Mouse (Mus musculus): ENCODE measurements around the gene Gm20388. TPM values are rescaled to one million over a fixed set of nuclear protein-coding genes. Genes with fewer than 3 reads are reported as not detected.

The Gm20388 gene
- polyA plus RNA-seq, 1 experiment from 2014 or later, result not detected

DNA sequence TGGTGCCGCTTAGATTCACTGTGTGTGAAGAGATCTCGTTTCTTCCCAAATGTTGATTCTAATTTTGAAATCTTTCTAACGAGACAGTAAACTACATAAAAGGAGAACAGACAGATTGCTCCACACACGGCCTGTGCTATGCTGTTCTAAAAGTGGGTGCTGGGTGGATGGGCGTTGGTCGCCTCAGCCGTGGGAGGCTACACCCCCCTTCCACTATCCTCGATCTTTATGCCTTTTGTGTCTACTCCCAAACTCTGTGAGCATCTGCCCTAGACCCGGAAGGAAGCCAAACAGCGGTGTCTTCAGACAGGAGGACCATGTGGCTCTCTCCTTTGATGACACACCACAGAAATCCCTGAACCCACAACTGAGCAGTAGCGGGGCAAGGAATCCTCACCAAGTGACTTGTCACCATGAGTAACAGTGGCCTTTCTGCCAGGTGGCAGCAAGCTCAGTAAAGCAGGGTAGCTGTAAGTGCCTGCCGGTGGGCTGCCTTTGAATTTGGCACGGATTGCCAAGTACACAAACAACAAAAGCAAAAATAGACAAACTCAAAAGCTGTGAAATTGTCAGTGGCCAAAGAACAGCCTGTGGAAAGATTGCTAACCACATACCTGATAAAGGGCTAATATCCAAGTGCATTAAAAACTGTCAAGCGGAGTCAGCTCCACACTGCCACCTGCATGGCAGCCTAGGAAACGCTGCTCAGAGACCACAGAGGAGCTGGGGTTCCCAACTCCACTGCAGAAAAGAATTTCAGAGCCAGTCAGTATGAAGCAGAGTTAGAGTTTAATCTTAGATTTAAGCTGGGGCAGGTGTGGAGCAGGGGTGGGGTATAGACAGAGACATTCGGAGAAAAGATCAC is 3858.1 kb downstream of the Gm20388 start:
- H3K27me3 ChIP-seq (ENCODE audit: control insufficient read depth, insufficient read depth, low read length), result no peaks in the 10 kb centered on the region
- no peak for ATAC-seq (ENCODE audit: low FRiP score, low TSS enrichment)
- H3K4me2 ChIP-seq (replicated peaks; ENCODE audit: low read depth, low read length), result no peak overlapping the region
- H3K27ac ChIP-seq (ENCODE audit: low read depth, low read length), result no peak overlapping the region
- no peaks in the 10 kb centered on the region for H3K4me1 ChIP-seq (ENCODE audit: control insufficient read depth, insufficient read depth, low read length)
- H3K36me3 ChIP-seq (ENCODE audit: control insufficient read depth, insufficient read depth, low read length), result no peaks in the 10 kb centered on the region
- WGBS, result 61% methylated on average over 16 of the region's 16 CpGs
- H3K9me3 ChIP-seq (ENCODE audit: control insufficient read depth, low read length), result no peaks in the 10 kb centered on the region
- no peak overlapping the region for H3K9ac ChIP-seq (ENCODE audit: low read depth, low read length)
- no peak overlapping the region for H3K4me3 ChIP-seq (ENCODE audit: low read length)

DNA sequence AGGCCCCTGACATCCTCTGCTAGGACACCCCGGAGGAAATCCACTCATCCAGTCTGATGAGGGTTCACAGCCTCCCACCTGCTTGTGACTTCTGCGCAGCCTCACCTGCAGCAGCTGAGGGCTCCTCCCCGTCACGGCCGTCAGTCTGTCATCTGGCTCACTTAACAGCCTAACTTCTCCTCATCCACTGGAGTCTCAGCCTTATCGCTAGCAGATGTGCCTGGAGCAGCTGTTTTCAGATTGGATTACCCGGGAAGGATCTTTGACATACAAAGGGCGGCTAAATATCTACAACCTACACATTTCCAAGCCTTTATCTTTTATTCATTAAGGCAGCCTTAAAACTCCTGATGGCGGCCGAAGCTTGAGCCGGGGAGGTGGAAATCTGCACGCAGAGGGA is 3862.8 kb downstream of the Gm20388 start:
- no peak for ATAC-seq (ENCODE audit: low FRiP score, low TSS enrichment)
- no peak overlapping the region for H3K4me3 ChIP-seq (ENCODE audit: low read length)
- H3K9me3 ChIP-seq (ENCODE audit: control insufficient read depth, low read length), result no peaks in the 10 kb centered on the region
- H3K4me1 ChIP-seq (ENCODE audit: control insufficient read depth, insufficient read depth, low read length), result no peaks in the 10 kb centered on the region
- 64% methylated on average over 12 of the region's 12 CpGs for WGBS
- no peak overlapping the region for H3K27ac ChIP-seq (ENCODE audit: low read depth, low read length)
- H3K4me2 ChIP-seq (replicated peaks; ENCODE audit: low read depth, low read length), result no peak overlapping the region
- H3K36me3 ChIP-seq (ENCODE audit: control insufficient read depth, insufficient read depth, low read length), result no peaks in the 10 kb centered on the region
- no peak overlapping the region for H3K9ac ChIP-seq (ENCODE audit: low read depth, low read length)
- H3K27me3 ChIP-seq (ENCODE audit: control insufficient read depth, insufficient read depth, low read length), result no peaks in the 10 kb centered on the region

DNA sequence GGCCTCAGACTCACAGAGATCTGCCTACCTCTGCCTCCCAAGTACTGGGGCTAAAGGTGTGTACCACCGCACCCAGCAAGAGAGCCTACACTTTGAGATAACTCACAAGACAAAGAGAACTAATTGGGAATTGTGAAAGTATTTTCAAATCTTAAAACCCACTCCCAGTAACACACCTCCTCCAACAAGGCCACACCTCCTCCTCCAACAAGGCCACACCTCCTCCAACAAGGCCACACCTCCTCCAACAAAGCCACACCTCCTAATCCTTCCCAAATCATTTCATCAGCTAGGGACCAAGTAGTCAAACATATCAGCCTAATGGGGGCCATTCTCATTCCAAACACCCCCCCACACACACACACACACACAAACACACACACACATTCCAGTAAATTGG is 3863.8 kb downstream of the Gm20388 start:
- Histone ChIP-seq H3K27me3 (ENCODE audit: control insufficient read depth, insufficient read depth, low read length) (no peaks in the 10 kb centered on the region), H3K4me3 (ENCODE audit: low read length) (no peak overlapping the region), H3K9me3 (ENCODE audit: control insufficient read depth, low read length) (no peaks in the 10 kb centered on the region), H3K9ac (ENCODE audit: low read depth, low read length) (no peak overlapping the region), H3K27ac (ENCODE audit: low read depth, low read length) (no peak overlapping the region), H3K36me3 (ENCODE audit: control insufficient read depth, insufficient read depth, low read length) (no peaks in the 10 kb centered on the region), H3K4me1 (ENCODE audit: control insufficient read depth, insufficient read depth, low read length) (no peaks in the 10 kb centered on the region), H3K4me2 (replicated peaks; ENCODE audit: low read depth, low read length) (no peak overlapping the region)
- WGBS, result 100% methylated on average over 1 of the region's 1 CpGs
- ATAC-seq (ENCODE audit: low FRiP score, low TSS enrichment), result no peak

DNA sequence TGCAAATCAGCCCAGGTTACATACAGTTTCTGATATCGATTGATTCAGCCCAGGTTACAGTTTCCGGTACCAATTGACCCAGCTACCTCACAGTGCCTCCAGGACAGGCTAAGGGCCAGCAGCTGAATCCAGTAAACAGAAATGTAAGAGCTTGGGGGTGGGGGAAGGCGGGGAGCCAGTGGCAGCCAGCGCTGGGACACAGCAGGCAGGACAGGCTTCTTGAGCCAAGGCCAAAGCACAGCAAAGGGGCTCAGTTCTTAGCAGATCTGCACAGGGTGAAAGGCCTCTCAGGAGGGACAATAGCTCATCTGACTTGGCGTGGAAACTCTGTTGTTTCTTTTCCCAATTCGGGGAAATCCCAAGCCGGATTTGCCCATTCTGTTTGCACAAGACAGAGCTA is 3866.7 kb downstream of the Gm20388 start:
- H3K27ac ChIP-seq (ENCODE audit: low read depth, low read length), result no peak overlapping the region
- no peaks in the 10 kb centered on the region for H3K27me3 ChIP-seq (ENCODE audit: control insufficient read depth, insufficient read depth, low read length)
- no peaks in the 10 kb centered on the region for H3K36me3 ChIP-seq (ENCODE audit: control insufficient read depth, insufficient read depth, low read length)
- no peak overlapping the region for H3K4me2 ChIP-seq (replicated peaks; ENCODE audit: low read depth, low read length)
- ATAC-seq (ENCODE audit: low FRiP score, low TSS enrichment), result no peak
- H3K4me3 ChIP-seq (ENCODE audit: low read length), result no peak overlapping the region
- H3K4me1 ChIP-seq (ENCODE audit: control insufficient read depth, insufficient read depth, low read length), result peaks cover 12% of the 10 kb centered on the region
- H3K9ac ChIP-seq (ENCODE audit: low read depth, low read length), result no peak overlapping the region
- WGBS, result 63% methylated on average over 7 of the region's 7 CpGs
- no peaks in the 10 kb centered on the region for H3K9me3 ChIP-seq (ENCODE audit: control insufficient read depth, low read length)

DNA sequence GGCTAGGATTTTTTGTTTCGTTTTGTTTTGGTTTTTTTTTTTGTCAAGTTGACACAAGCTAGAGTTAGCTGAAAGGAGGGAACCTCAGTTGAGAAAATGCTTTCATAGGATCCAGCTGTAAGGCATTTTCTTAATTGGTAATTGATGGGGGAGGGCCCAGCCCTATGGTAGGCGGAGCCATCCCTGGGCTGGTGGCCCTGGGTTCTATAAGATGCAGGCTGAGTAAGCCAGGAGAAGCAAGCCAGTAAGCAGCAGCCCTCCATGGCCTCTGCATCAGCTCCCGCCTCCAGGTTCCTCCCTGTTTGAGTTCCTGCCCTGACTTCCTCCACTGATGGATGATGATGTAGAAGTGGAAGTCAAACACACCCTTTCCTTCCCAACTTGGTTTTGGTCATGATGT is 3869.8 kb downstream of the Gm20388 start:
- H3K4me2 ChIP-seq (replicated peaks; ENCODE audit: low read depth, low read length), result no peak overlapping the region
- H3K36me3 ChIP-seq (ENCODE audit: control insufficient read depth, insufficient read depth, low read length), result no peaks in the 10 kb centered on the region
- no peaks in the 10 kb centered on the region for H3K27me3 ChIP-seq (ENCODE audit: control insufficient read depth, insufficient read depth, low read length)
- no peak overlapping the region for H3K9ac ChIP-seq (ENCODE audit: low read depth, low read length)
- no peak for ATAC-seq (ENCODE audit: low FRiP score, low TSS enrichment)
- H3K4me3 ChIP-seq (ENCODE audit: low read length), result no peak overlapping the region
- WGBS, result 40% methylated on average over 3 of the region's 3 CpGs
- H3K9me3 ChIP-seq (ENCODE audit: control insufficient read depth, low read length), result no peaks in the 10 kb centered on the region
- peaks cover 17% of the 10 kb centered on the region for H3K4me1 ChIP-seq (ENCODE audit: control insufficient read depth, insufficient read depth, low read length)
- H3K27ac ChIP-seq (ENCODE audit: low read depth, low read length), result no peak overlapping the region

DNA sequence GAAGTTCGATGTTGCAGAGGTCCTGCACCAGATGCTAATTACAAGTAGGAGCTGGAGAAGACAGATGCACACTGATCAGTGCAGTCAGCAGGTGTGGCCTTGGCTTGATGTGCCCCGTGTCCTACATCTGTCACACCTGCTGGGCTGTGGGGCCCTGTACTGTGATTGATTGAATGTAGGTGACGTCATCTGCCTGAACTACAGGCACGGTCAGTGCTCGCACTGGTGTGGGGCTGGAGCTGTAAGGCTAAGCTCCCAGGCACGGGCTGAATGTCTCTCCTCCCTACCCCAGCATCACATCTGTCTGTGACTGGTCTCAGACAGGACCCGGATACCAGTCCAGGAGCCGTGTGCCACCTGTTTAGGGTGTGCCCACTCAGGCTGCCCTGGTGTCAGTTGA is 3870.6 kb downstream of the Gm20388 start:
- Histone ChIP-seq H3K9ac (ENCODE audit: low read depth, low read length) (no peak overlapping the region), H3K36me3 (ENCODE audit: control insufficient read depth, insufficient read depth, low read length) (no peaks in the 10 kb centered on the region), H3K27ac (ENCODE audit: low read depth, low read length) (no peak overlapping the region), H3K9me3 (ENCODE audit: control insufficient read depth, low read length) (no peaks in the 10 kb centered on the region), H3K4me2 (replicated peaks; ENCODE audit: low read depth, low read length) (no peak overlapping the region), H3K27me3 (ENCODE audit: control insufficient read depth, insufficient read depth, low read length) (no peaks in the 10 kb centered on the region), H3K4me3 (ENCODE audit: low read length) (no peak overlapping the region), H3K4me1 (ENCODE audit: control insufficient read depth, insufficient read depth, low read length) (peaks cover 17% of the 10 kb centered on the region)
- ATAC-seq (ENCODE audit: low FRiP score, low TSS enrichment), result peak; percentile 52; the same call in 1 of the 2 replicates
- 24% methylated on average over 8 of the region's 8 CpGs for WGBS

DNA sequence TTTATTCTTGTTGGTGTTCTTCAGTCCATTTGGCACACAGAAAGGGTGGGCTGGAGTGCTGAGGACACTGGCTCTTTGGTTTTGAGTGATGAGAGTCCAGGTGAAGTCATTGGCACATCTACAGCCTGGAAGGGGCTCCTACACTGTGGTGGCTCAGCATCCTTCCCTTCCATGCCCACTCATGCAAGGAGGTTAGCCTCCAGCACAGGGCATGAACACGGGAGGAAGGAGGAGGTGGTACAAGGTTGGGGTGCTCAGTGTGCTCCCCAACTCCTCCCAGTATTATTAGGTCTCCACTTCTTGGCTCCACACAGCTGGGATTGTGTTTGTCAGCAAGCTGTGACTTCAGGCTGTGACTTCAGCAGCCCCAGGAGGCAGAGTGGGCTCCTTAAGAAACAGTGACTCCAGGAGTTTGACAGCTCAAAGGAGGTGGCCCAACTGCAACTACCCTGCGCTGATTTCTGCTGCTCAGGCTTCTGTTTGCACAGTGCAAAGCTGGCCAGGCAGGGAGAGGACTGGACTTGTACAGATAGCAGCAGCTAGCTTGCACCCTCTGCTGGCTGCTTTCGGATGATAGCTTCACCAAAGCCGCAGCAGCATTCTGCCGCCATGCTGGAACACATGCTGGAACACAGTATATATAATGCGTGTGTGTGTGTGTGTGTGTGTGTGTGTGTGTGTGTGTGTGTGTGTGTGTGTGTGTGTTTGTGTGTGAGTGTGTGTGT is 3873.0 kb downstream of the Gm20388 start:
- Histone ChIP-seq H3K27me3 (ENCODE audit: control insufficient read depth, insufficient read depth, low read length) (no peaks in the 10 kb centered on the region), H3K4me3 (ENCODE audit: low read length) (no peak overlapping the region), H3K4me2 (replicated peaks; ENCODE audit: low read depth, low read length) (no peak overlapping the region), H3K4me1 (ENCODE audit: control insufficient read depth, insufficient read depth, low read length) (peaks cover 17% of the 10 kb centered on the region), H3K27ac (ENCODE audit: low read depth, low read length) (no peak overlapping the region), H3K9ac (ENCODE audit: low read depth, low read length) (no peak overlapping the region; the same call in 1 of the 2 replicates), H3K9me3 (ENCODE audit: control insufficient read depth, low read length) (no peaks in the 10 kb centered on the region), H3K36me3 (ENCODE audit: control insufficient read depth, insufficient read depth, low read length) (no peaks in the 10 kb centered on the region)
- WGBS, result 12% methylated on average over 6 of the region's 6 CpGs
- ATAC-seq (ENCODE audit: low FRiP score, low TSS enrichment), result peak; percentile 70

DNA sequence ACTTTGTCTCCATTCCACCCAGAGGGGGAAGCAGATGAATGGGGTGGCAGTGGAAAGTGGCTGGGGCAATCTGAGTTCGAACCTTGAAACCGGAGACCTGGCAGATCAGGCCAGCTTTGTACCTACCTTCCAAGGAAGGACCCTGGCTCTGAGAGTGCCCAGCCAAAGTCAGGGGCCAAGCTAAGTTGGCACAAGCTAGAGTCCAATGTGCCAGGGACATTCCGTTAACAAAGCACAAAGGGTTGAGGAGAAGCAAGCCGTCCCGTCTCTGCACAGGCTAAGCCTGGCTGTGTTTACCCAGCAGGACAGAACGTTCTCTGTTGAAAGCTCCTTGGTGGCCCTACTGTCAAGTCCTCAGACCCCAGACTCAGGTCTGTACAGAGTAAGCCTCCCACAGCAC is 3875.5 kb downstream of the Gm20388 start:
- H3K9me3 ChIP-seq (ENCODE audit: control insufficient read depth, low read length), result no peaks in the 10 kb centered on the region
- no peaks in the 10 kb centered on the region for H3K27me3 ChIP-seq (ENCODE audit: control insufficient read depth, insufficient read depth, low read length)
- H3K36me3 ChIP-seq (ENCODE audit: control insufficient read depth, insufficient read depth, low read length), result no peaks in the 10 kb centered on the region
- H3K4me2 ChIP-seq (replicated peaks; ENCODE audit: low read depth, low read length), result no peak overlapping the region
- H3K4me3 ChIP-seq (ENCODE audit: low read length), result no peak overlapping the region
- ATAC-seq (ENCODE audit: low FRiP score, low TSS enrichment), result no peak
- H3K4me1 ChIP-seq (ENCODE audit: control insufficient read depth, insufficient read depth, low read length), result peaks cover 7% of the 10 kb centered on the region
- no peak overlapping the region for H3K27ac ChIP-seq (ENCODE audit: low read depth, low read length)
- no peak overlapping the region for H3K9ac ChIP-seq (ENCODE audit: low read depth, low read length)
- WGBS, result 79% methylated on average over 6 of the region's 6 CpGs

DNA sequence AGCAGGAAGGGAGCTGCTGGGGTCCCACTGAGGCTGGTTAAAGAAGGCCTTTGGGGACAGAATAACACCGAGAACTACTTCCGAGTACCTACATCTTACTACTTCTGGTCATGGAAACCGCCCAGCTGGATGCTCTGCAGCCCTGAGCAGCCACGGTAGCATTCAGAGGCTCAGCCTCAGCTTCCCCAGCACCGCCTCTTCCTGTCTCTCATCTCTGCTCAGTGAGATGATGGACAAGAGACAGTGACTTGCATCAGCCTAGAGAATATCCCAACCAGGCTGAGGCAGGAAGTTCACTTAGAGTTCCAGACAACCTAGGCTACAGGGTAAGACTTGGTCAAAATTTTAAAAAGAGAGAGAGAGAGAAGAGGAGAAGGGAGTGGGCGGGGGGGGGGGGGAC is 3876.0 kb downstream of the Gm20388 start:
- H3K4me1 ChIP-seq (ENCODE audit: control insufficient read depth, insufficient read depth, low read length), result peaks cover 8% of the 10 kb centered on the region
- H3K27ac ChIP-seq (ENCODE audit: low read depth, low read length), result no peak overlapping the region
- 77% methylated on average over 6 of the region's 6 CpGs for WGBS
- no peak overlapping the region for H3K9ac ChIP-seq (ENCODE audit: low read depth, low read length)
- H3K27me3 ChIP-seq (ENCODE audit: control insufficient read depth, insufficient read depth, low read length), result no peaks in the 10 kb centered on the region
- no peak overlapping the region for H3K4me3 ChIP-seq (ENCODE audit: low read length)
- no peak overlapping the region for H3K4me2 ChIP-seq (replicated peaks; ENCODE audit: low read depth, low read length)
- no peaks in the 10 kb centered on the region for H3K36me3 ChIP-seq (ENCODE audit: control insufficient read depth, insufficient read depth, low read length)
- H3K9me3 ChIP-seq (ENCODE audit: control insufficient read depth, low read length), result no peaks in the 10 kb centered on the region
- ATAC-seq (ENCODE audit: low FRiP score, low TSS enrichment), result no peak
